Mouse (Mus musculus): ENCODE measurements at regions not wholly inside any gene's neighbourhood (a gene's known extent, or its start where the extent isn't known, plus 50 kb on each side); places are given as distances from the start of the nearest gene placed in this dataset.

- no peak for TF ChIP-seq CTCF (IDR thresholded peaks at IDR 0.05; ENCODE audit: low read depth)
- ATAC-seq, result no peak
- H3K4me3 ChIP-seq (ENCODE audit: low read length), result no peak overlapping the region
- 91% methylated on average over 2 of the region's 2 CpGs for WGBS
- H3K27ac ChIP-seq, result no peak overlapping the region
- H3K36me3 ChIP-seq (ENCODE audit: insufficient read depth, low read length), result no peaks in the 10 kb centered on the region
- no peak overlapping the region for H3K9ac ChIP-seq (replicated peaks; ENCODE audit: low read length)
- DNase-seq (ENCODE audit: low spot score), result no peak
- no peaks in the 10 kb centered on the region for H3K27me3 ChIP-seq (ENCODE audit: insufficient read depth, low read length)
- H3K9me3 ChIP-seq (ENCODE audit: low read length), result no peaks in the 10 kb centered on the region
- no peak overlapping the region for H3K4me2 ChIP-seq (ENCODE audit: low read depth, low read length)
- H3K4me1 ChIP-seq (ENCODE audit: insufficient read depth, low read length), result no peaks in the 10 kb centered on the region
Measured at GRCm38 (mm10) chr1:61125127-61125526, 147.4 kb downstream of the Icos start.

GRCm38 (mm10) chr1:61135597-61136545 lies 158.1 kb downstream of the Icos start:
- no peaks in the 10 kb centered on the region for H3K9me3 ChIP-seq (ENCODE audit: low read length)
- no peaks in the 10 kb centered on the region for H3K27me3 ChIP-seq (ENCODE audit: insufficient read depth, low read length)
- TF ChIP-seq CTCF (IDR thresholded peaks at IDR 0.05; ENCODE audit: low read depth), result no peak
- no peaks in the 10 kb centered on the region; the same call in 1 of the 2 replicates for H3K4me1 ChIP-seq (ENCODE audit: insufficient read depth, low read length)
- no peak for DNase-seq (ENCODE audit: low spot score)
- WGBS, result 69% methylated on average over 9 of the region's 9 CpGs
- no peaks in the 10 kb centered on the region for H3K36me3 ChIP-seq (ENCODE audit: insufficient read depth, low read length)
- H3K27ac ChIP-seq, result no peak overlapping the region
- no peak for ATAC-seq
- no peak overlapping the region for H3K9ac ChIP-seq (replicated peaks; ENCODE audit: low read length)
- H3K4me3 ChIP-seq (ENCODE audit: low read length), result no peak overlapping the region
- no peak overlapping the region for H3K4me2 ChIP-seq (ENCODE audit: low read depth, low read length)

- Histone ChIP-seq H3K4me3 (ENCODE audit: low read length) (no peak overlapping the region), H3K4me2 (ENCODE audit: low read depth, low read length) (no peak overlapping the region), H3K27me3 (ENCODE audit: insufficient read depth, low read length) (no peaks in the 10 kb centered on the region), H3K9ac (replicated peaks; ENCODE audit: low read length) (no peak overlapping the region), H3K27ac (no peak overlapping the region), H3K36me3 (ENCODE audit: insufficient read depth, low read length) (no peaks in the 10 kb centered on the region), H3K4me1 (ENCODE audit: insufficient read depth, low read length) (no peaks in the 10 kb centered on the region; the same call in 1 of the 2 replicates), H3K9me3 (ENCODE audit: low read length) (no peaks in the 10 kb centered on the region)
- WGBS, result 68% methylated on average over 5 of the region's 5 CpGs
- TF ChIP-seq CTCF (IDR thresholded peaks at IDR 0.05; ENCODE audit: low read depth), result no peak
- ATAC-seq (no peak), DNase-seq (ENCODE audit: low spot score) (no peak)
Measured at GRCm38 (mm10) chr1:61137210-61137885, 159.6 kb downstream of the Icos start.

- no peak for TF ChIP-seq CTCF (IDR thresholded peaks at IDR 0.05; ENCODE audit: low read depth)
- DNase-seq (ENCODE audit: low spot score) (no peak), ATAC-seq (no peak)
- Histone ChIP-seq H3K27ac (no peak overlapping the region), H3K9ac (replicated peaks; ENCODE audit: low read length) (no peak overlapping the region), H3K4me2 (ENCODE audit: low read depth, low read length) (no peak overlapping the region), H3K36me3 (ENCODE audit: insufficient read depth, low read length) (no peaks in the 10 kb centered on the region), H3K9me3 (ENCODE audit: low read length) (no peaks in the 10 kb centered on the region), H3K27me3 (ENCODE audit: insufficient read depth, low read length) (no peaks in the 10 kb centered on the region), H3K4me1 (ENCODE audit: insufficient read depth, low read length) (peaks cover under 1% of the 10 kb centered on the region; the same call in 1 of the 2 replicates), H3K4me3 (ENCODE audit: low read length) (no peak overlapping the region)
- 74% methylated on average over 11 of the region's 11 CpGs for WGBS
Measured at GRCm38 (mm10) chr1:61137954-61138353, 160.2 kb downstream of the Icos start.

- Histone ChIP-seq H3K9me3 (ENCODE audit: low read length) (no peaks in the 10 kb centered on the region), H3K9ac (replicated peaks; ENCODE audit: low read length) (0 out of 2 replicates have a peak overlapping the region, but pooled peaks have one; percentile 22), H3K27ac (peak overlapping the region; percentile 12; the same call in 1 of the 2 replicates), H3K4me3 (ENCODE audit: low read length) (peak overlapping the region; percentile 23), H3K27me3 (ENCODE audit: insufficient read depth, low read length) (no peaks in the 10 kb centered on the region), H3K4me2 (ENCODE audit: low read depth, low read length) (peak overlapping the region; percentile 54), H3K4me1 (ENCODE audit: insufficient read depth, low read length) (peaks cover 8% of the 10 kb centered on the region; the same call in 1 of the 2 replicates), H3K36me3 (ENCODE audit: insufficient read depth, low read length) (no peaks in the 10 kb centered on the region)
- DNase-seq (ENCODE audit: low spot score) (peak; percentile 88), ATAC-seq (peak; percentile 83)
- 8% methylated on average over 15 of the region's 15 CpGs for WGBS
- peak; percentile 94 for TF ChIP-seq CTCF (IDR thresholded peaks at IDR 0.05; ENCODE audit: low read depth)
Measured at GRCm38 (mm10) chr1:61139291-61139983, 161.7 kb downstream of the Icos start.

GRCm38 (mm10) chr1:61139984-61140648 lies 162.4 kb downstream of the Icos start:
- Histone ChIP-seq H3K4me3 (ENCODE audit: low read length) (no peak overlapping the region), H3K27me3 (ENCODE audit: insufficient read depth, low read length) (no peaks in the 10 kb centered on the region), H3K36me3 (ENCODE audit: insufficient read depth, low read length) (no peaks in the 10 kb centered on the region), H3K9ac (replicated peaks; ENCODE audit: low read length) (no peak overlapping the region), H3K27ac (peak overlapping the region; percentile 4; the same call in 1 of the 2 replicates), H3K4me2 (ENCODE audit: low read depth, low read length) (no peak overlapping the region), H3K9me3 (ENCODE audit: low read length) (no peaks in the 10 kb centered on the region), H3K4me1 (ENCODE audit: insufficient read depth, low read length) (peaks cover 11% of the 10 kb centered on the region; the same call in 1 of the 2 replicates)
- WGBS, result 56% methylated on average over 10 of the region's 10 CpGs
- no peak for TF ChIP-seq CTCF (IDR thresholded peaks at IDR 0.05; ENCODE audit: low read depth)
- DNase-seq (ENCODE audit: low spot score) (no peak), ATAC-seq (peak; percentile 50)
